Mouse (Mus musculus): ENCODE data around the gene Alg6. TPM values are rescaled to one million over a fixed set of nuclear protein-coding genes. Genes with fewer than 3 reads are reported as not detected.

The Alg6 gene
- total RNA-seq, 2 experiments from 2014 or later = 9.9 to 11.4 TPM

Other genes starting within 250 kb of the Alg6 start
- gene Foxd3, start 59.4 kb upstream of the Alg6 start, total RNA-seq (2021) = not detected
- 1 to 10 TPM; 6.5 to 7.5 TPM for gene Efcab7, start 113.5 kb downstream of the Alg6 start, total RNA-seq (2021)
- gene Pgm1, start 213.8 kb downstream of the Alg6 start, total RNA-seq (2021) = 10 to 100 TPM; 65.0 to 67.9 TPM
- 1 to 10 TPM; 6.1 to 6.2 TPM for gene Itgb3bp, start 214.1 kb downstream of the Alg6 start, total RNA-seq (2021)